Mouse (Mus musculus): ENCODE data around the gene Ercc2. TPM values are rescaled to one million over a fixed set of nuclear protein-coding genes. Genes with fewer than 3 reads are reported as not detected.

Gene Ercc2
- polyA plus RNA-seq, 1 experiment from 2014 or later = 18.6 TPM

GRCm38 (mm10) chr7:19362276-19362675 lies 19.5 kb upstream of the Ercc2 start:
- Histone ChIP-seq H3K4me1 (replicated peaks) (peaks cover 41% of the 10 kb centered on the region), H3K36me3 (peaks cover 8% of the 10 kb centered on the region), H3K9ac (no peak overlapping the region), H3K9me3 (no peaks in the 10 kb centered on the region), H3K27me3 (peaks cover 11% of the 10 kb centered on the region; the same call in 1 of the 2 replicates), H3K27ac (replicated peaks) (no peak overlapping the region), H3K4me2 (0 out of 2 replicates have a peak overlapping the region, but pooled peaks have one; percentile 95), H3K4me3 (no peak overlapping the region)
- ATAC-seq (ENCODE audit: low read depth) = no peak
- 40% methylated on average over 4 of the region's 4 CpGs for WGBS

- no peak overlapping the region for H3K4me2 ChIP-seq
- H3K4me1 ChIP-seq (replicated peaks) = peaks cover 28% of the 10 kb centered on the region
- no peaks in the 10 kb centered on the region for H3K36me3 ChIP-seq
- H3K27me3 ChIP-seq = peaks cover 17% of the 10 kb centered on the region
- ATAC-seq (ENCODE audit: low read depth) = no peak
- 3% methylated on average over 18 of the region's 18 CpGs for WGBS
- no peak overlapping the region for H3K9ac ChIP-seq
- no peak overlapping the region for H3K4me3 ChIP-seq
- no peaks in the 10 kb centered on the region for H3K9me3 ChIP-seq
- no peak overlapping the region for H3K27ac ChIP-seq (replicated peaks)
These were observed 17.9 kb upstream of the Ercc2 start for GRCm38 (mm10) chr7:19363881-19364280.

GRCm38 (mm10) chr7:19365376-19365775 lies 16.4 kb upstream of the Ercc2 start:
- H3K36me3 ChIP-seq = no peaks in the 10 kb centered on the region

GRCm38 (mm10) chr7:19368380-19368779 lies 13.4 kb upstream of the Ercc2 start:
- H3K4me3 ChIP-seq = no peak overlapping the region
- H3K36me3 ChIP-seq = no peaks in the 10 kb centered on the region
- H3K4me2 ChIP-seq = no peak overlapping the region
- WGBS = 18% methylated on average over 16 of the region's 16 CpGs
- H3K27me3 ChIP-seq = peaks cover 15% of the 10 kb centered on the region
- ATAC-seq (ENCODE audit: low read depth) = no peak
- no peak overlapping the region for H3K27ac ChIP-seq (replicated peaks)
- H3K4me1 ChIP-seq (replicated peaks) = peaks cover 9% of the 10 kb centered on the region
- no peaks in the 10 kb centered on the region for H3K9me3 ChIP-seq
- no peak overlapping the region for H3K9ac ChIP-seq

More at GRCm38 (mm10) chr7:19365376-19365775, 16.4 kb upstream of the Ercc2 start:
- Histone ChIP-seq H3K9me3 (no peaks in the 10 kb centered on the region), H3K4me1 (replicated peaks) (peaks cover 28% of the 10 kb centered on the region), H3K4me3 (no peak overlapping the region), H3K27ac (replicated peaks) (no peak overlapping the region), H3K4me2 (no peak overlapping the region), H3K9ac (no peak overlapping the region), H3K27me3 (peaks cover 25% of the 10 kb centered on the region)
- WGBS = 83% methylated on average over 4 of the region's 4 CpGs
- ATAC-seq (ENCODE audit: low read depth) = no peak

- peak overlapping the region; percentile 35 for H3K4me3 ChIP-seq
- peak overlapping the region; percentile 54 for H3K4me2 ChIP-seq
- peaks cover 5% of the 10 kb centered on the region for H3K4me1 ChIP-seq (replicated peaks)
- ATAC-seq (ENCODE audit: low read depth) = peak; percentile 80
- H3K36me3 ChIP-seq = no peaks in the 10 kb centered on the region
- no peaks in the 10 kb centered on the region for H3K9me3 ChIP-seq
- H3K27me3 ChIP-seq = peaks cover 15% of the 10 kb centered on the region
- 10% methylated on average over 46 of the region's 46 CpGs for WGBS
- H3K9ac ChIP-seq = peak overlapping the region; percentile 63
- no peak overlapping the region for H3K27ac ChIP-seq (replicated peaks)
These were observed 11.9 kb upstream of the Ercc2 start for GRCm38 (mm10) chr7:19369823-19370425.

- Histone ChIP-seq H3K4me2 (no peak overlapping the region), H3K4me1 (replicated peaks) (peaks cover 5% of the 10 kb centered on the region), H3K27ac (replicated peaks) (no peak overlapping the region), H3K9me3 (no peaks in the 10 kb centered on the region), H3K4me3 (no peak overlapping the region), H3K36me3 (no peaks in the 10 kb centered on the region), H3K27me3 (peaks cover 14% of the 10 kb centered on the region), H3K9ac (no peak overlapping the region)
- WGBS = 84% methylated on average over 2 of the region's 2 CpGs
- no peak for ATAC-seq (ENCODE audit: low read depth)
These were observed 8.4 kb upstream of the Ercc2 start for GRCm38 (mm10) chr7:19373367-19373766.

GRCm38 (mm10) chr7:19375368-19375767 lies 6.4 kb upstream of the Ercc2 start:
- Histone ChIP-seq H3K4me2 (no peak overlapping the region), H3K9ac (no peak overlapping the region), H3K36me3 (no peaks in the 10 kb centered on the region), H3K9me3 (no peaks in the 10 kb centered on the region), H3K4me1 (replicated peaks) (no peaks in the 10 kb centered on the region), H3K4me3 (no peak overlapping the region), H3K27me3 (no peaks in the 10 kb centered on the region), H3K27ac (replicated peaks) (no peak overlapping the region)
- no peak for ATAC-seq (ENCODE audit: low read depth)
- WGBS = 79% methylated on average over 18 of the region's 18 CpGs

- WGBS = 94% methylated on average over 4 of the region's 4 CpGs
- ATAC-seq (ENCODE audit: low read depth) = no peak
These were observed 5.8 kb upstream of the Ercc2 start for GRCm38 (mm10) chr7:19376019-19376418.

GRCm38 (mm10) chr7:19378049-19378448 lies 3.8 kb upstream of the Ercc2 start:
- no peak overlapping the region for H3K4me3 ChIP-seq
- WGBS = 82% methylated on average over 8 of the region's 8 CpGs
- peaks cover 8% of the 10 kb centered on the region for H3K4me1 ChIP-seq (replicated peaks)
- ATAC-seq (ENCODE audit: low read depth) = no peak
- H3K9me3 ChIP-seq = no peaks in the 10 kb centered on the region
- no peak overlapping the region for H3K4me2 ChIP-seq
- no peaks in the 10 kb centered on the region for H3K27me3 ChIP-seq
- H3K9ac ChIP-seq = no peak overlapping the region
- H3K27ac ChIP-seq (replicated peaks) = no peak overlapping the region
- H3K36me3 ChIP-seq = no peaks in the 10 kb centered on the region

More at GRCm38 (mm10) chr7:19376019-19376418, 5.8 kb upstream of the Ercc2 start:
- H3K27me3 ChIP-seq = no peaks in the 10 kb centered on the region
- H3K4me1 ChIP-seq (replicated peaks) = no peaks in the 10 kb centered on the region
- no peaks in the 10 kb centered on the region for H3K36me3 ChIP-seq
- no peak overlapping the region for H3K4me3 ChIP-seq
- no peaks in the 10 kb centered on the region for H3K9me3 ChIP-seq
- no peak overlapping the region for H3K27ac ChIP-seq (replicated peaks)
- H3K4me2 ChIP-seq = no peak overlapping the region
- H3K9ac ChIP-seq = no peak overlapping the region

- H3K4me1 ChIP-seq (replicated peaks) = peaks cover 21% of the 10 kb centered on the region
- H3K27me3 ChIP-seq = no peaks in the 10 kb centered on the region
- H3K27ac ChIP-seq (replicated peaks) = peak overlapping the region; percentile 59
- H3K4me3 ChIP-seq = peak overlapping the region; percentile 86
- no peaks in the 10 kb centered on the region for H3K9me3 ChIP-seq
- peaks cover 34% of the 10 kb centered on the region for H3K36me3 ChIP-seq
- peak overlapping the region; percentile 87 for H3K9ac ChIP-seq
- under 1% methylated on average over 34 of the region's 37 CpGs for WGBS
- peak; percentile 54 for ATAC-seq (ENCODE audit: low read depth)
- H3K4me2 ChIP-seq = peak overlapping the region; percentile 91
These were observed 344 bp downstream of the Ercc2 start for GRCm38 (mm10) chr7:19382166-19382541.

- no peaks in the 10 kb centered on the region for H3K9me3 ChIP-seq
- no peak overlapping the region for H3K4me3 ChIP-seq
- H3K27me3 ChIP-seq = no peaks in the 10 kb centered on the region
- peak overlapping the region; percentile 91 for H3K4me2 ChIP-seq
- H3K36me3 ChIP-seq = peaks cover 49% of the 10 kb centered on the region
- ATAC-seq (ENCODE audit: low read depth) = no peak
- H3K4me1 ChIP-seq (replicated peaks) = peaks cover 27% of the 10 kb centered on the region
- H3K9ac ChIP-seq = 0 out of 2 replicates have a peak overlapping the region, but pooled peaks have one; percentile 87
- H3K27ac ChIP-seq (replicated peaks) = no peak overlapping the region
- 86% methylated on average over 9 of the region's 9 CpGs for WGBS
These were observed 1.9 kb downstream of the Ercc2 start for GRCm38 (mm10) chr7:19383708-19384107.

GRCm38 (mm10) chr7:19388699-19389413 lies 7.0 kb downstream of the Ercc2 start:
- peak overlapping the region; percentile 2; the same call in 1 of the 2 replicates for H3K9ac ChIP-seq
- H3K27ac ChIP-seq (replicated peaks) = peak overlapping the region; percentile 61
- 64% methylated on average over 9 of the region's 10 CpGs for WGBS

More at GRCm38 (mm10) chr7:19388699-19389413, 7.0 kb downstream of the Ercc2 start:
- no peaks in the 10 kb centered on the region for H3K9me3 ChIP-seq
- no peak overlapping the region for H3K4me3 ChIP-seq
- H3K4me2 ChIP-seq = no peak overlapping the region
- peaks cover 18% of the 10 kb centered on the region for H3K4me1 ChIP-seq (replicated peaks)
- H3K36me3 ChIP-seq = peaks cover 99% of the 10 kb centered on the region
- H3K27me3 ChIP-seq = no peaks in the 10 kb centered on the region
- no peak for ATAC-seq (ENCODE audit: low read depth)

All from neural tube, embryonic 13.5 days (tissue).